Mouse (Mus musculus): ENCODE results near the gene Brinp3.

DNA sequence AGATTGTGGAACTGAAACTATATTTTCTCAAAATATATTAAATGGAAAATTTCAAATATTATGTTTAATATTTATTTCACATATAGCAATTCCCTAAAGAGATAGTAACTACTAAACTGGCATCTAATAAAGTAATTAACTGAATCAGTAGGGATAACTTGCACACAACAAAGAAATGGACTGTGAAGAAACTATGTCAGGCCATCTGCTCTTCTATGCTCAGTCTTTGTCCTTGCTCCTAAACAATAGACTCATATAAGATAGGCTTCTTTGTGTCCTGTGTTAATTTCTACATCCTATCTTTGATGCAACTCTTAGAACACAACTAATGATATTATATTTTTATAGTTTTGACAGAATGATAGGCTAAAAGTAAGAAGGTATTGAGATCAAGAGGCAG, 256.5 kb downstream of the Brinp3 start:
- TF ChIP-seq POLR2A (IDR thresholded peaks at IDR 0.05; ENCODE audit: extremely low read depth, insufficient read depth, low read length) = no peak
- no peak for TF ChIP-seq CTCF (IDR thresholded peaks at IDR 0.05; ENCODE audit: extremely low read depth, insufficient read depth, low read length)

Data from cortical plate, adult 2 months (tissue).